In the genomic region with DNA sequence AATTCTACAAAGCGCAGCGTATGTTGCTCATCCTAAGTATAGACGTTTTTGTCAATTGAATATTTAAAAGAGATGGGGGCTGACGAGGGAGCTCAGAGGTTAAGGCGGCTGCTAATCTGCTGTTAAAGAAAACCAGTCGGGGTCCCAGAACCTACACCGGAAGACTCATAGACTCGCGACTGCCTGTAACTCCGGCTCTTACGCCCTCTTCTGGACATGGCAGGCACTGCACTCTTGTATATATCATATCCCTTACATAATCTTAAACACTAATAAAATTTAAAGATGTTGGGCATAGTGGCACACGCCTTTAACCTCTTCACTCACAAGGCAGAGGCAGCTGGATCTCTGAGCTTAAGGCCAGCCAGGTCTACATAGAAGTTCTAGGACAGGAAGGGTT, we compare ENCODE assay signal across 13 mouse cellular contexts. TPM values are rescaled to one million over a fixed set of nuclear protein-coding genes. Genes with fewer than 3 reads are reported as not detected.
A peak's percentile ranks its signal among the peaks of the same experiment; 100 is the strongest.
DNase-seq lines count a peak whose midpoint lies in the region; ATAC-seq and TF ChIP-seq lines count a peak whose summit lies in the region.
"Had no signal": no experiment of that assay in that cellular context is flagged by ENCODE, and none has a peak within 500 bp of the region (broad histone marks: within the 10 kb centered on the region; RNA-seq: fewer than 3 reads in every experiment).

No protein-coding gene starts in this region.

- no peaks in the 10 kb centered on the region for H3K36me3 ChIP-seq in kidney, postnatal 0 days (ENCODE audit: insufficient read depth, low read length)
- H3K36me3 ChIP-seq in kidney, embryonic 14.5 days (ENCODE audit: control insufficient read depth, insufficient read depth, low read length) = no peaks in the 10 kb centered on the region
- no peaks in the 10 kb centered on the region for H3K36me3 ChIP-seq in forebrain, embryonic 11.5 days (ENCODE audit: control insufficient read depth, insufficient read depth, low read length)
- H3K36me3 ChIP-seq: embryonic facial prominence, embryonic 13.5 days; heart, embryonic 15.5 days; limb, embryonic 13.5 days had no signal

- no peak overlapping the region for H3K9ac ChIP-seq in kidney, postnatal 0 days (ENCODE audit: low read depth, low read length)
- no peak overlapping the region for H3K9ac ChIP-seq in kidney, embryonic 14.5 days (ENCODE audit: low read depth, low read length)
- H3K9ac ChIP-seq in forebrain, embryonic 11.5 days (ENCODE audit: low read length) = no peak overlapping the region
- H3K9ac ChIP-seq: embryonic facial prominence, embryonic 13.5 days; heart, embryonic 15.5 days; limb, embryonic 13.5 days had no signal

- H3K27ac ChIP-seq in kidney, postnatal 0 days = no peak overlapping the region
- no peak overlapping the region for H3K27ac ChIP-seq in kidney, embryonic 14.5 days (ENCODE audit: low read depth, low read length)
- H3K27ac ChIP-seq in forebrain, embryonic 11.5 days (ENCODE audit: low read depth, low read length) = no peak overlapping the region
- H3K27ac ChIP-seq: embryonic facial prominence, embryonic 13.5 days; heart, embryonic 15.5 days; limb, embryonic 13.5 days had no signal

- no peak for ATAC-seq in kidney, postnatal 0 days (replicated peaks; ENCODE audit: low FRiP score, low read depth)
- ATAC-seq in kidney, embryonic 14.5 days (ENCODE audit: low FRiP score, low TSS enrichment) = no peak
- ATAC-seq in forebrain, embryonic 11.5 days (replicated peaks; ENCODE audit: low FRiP score) = no peak

- H3K4me1 ChIP-seq in kidney, postnatal 0 days (replicated peaks; ENCODE audit: insufficient read depth, low read length) = no peaks in the 10 kb centered on the region
- no peaks in the 10 kb centered on the region for H3K4me1 ChIP-seq in kidney, embryonic 14.5 days (ENCODE audit: control insufficient read depth, insufficient read depth, low read length)
- no peaks in the 10 kb centered on the region for H3K4me1 ChIP-seq in forebrain, embryonic 11.5 days (replicated peaks; ENCODE audit: control insufficient read depth, insufficient read depth, low read length)
- H3K4me1 ChIP-seq: embryonic facial prominence, embryonic 13.5 days; limb, embryonic 13.5 days had no signal

- no peaks in the 10 kb centered on the region for H3K9me3 ChIP-seq in kidney, postnatal 0 days (replicated peaks; ENCODE audit: low read length)
- no peaks in the 10 kb centered on the region for H3K9me3 ChIP-seq in kidney, embryonic 14.5 days (ENCODE audit: control insufficient read depth, low read length)
- no peaks in the 10 kb centered on the region for H3K9me3 ChIP-seq in forebrain, embryonic 11.5 days (ENCODE audit: control insufficient read depth, low read length)
- H3K9me3 ChIP-seq: embryonic facial prominence, embryonic 13.5 days; heart, embryonic 15.5 days; limb, embryonic 13.5 days had no signal

- TF ChIP-seq CTCF in kidney, postnatal 0 days (IDR thresholded peaks at IDR 0.05; ENCODE audit: low read depth) = peak; percentile 54
- TF ChIP-seq CTCF in brain, embryonic 14.5 days (IDR thresholded peaks at IDR 0.05; ENCODE audit: borderline replicate concordance, extremely low read depth, insufficient read depth, insufficient read length) = peak; percentile 44

- H3K4me2 ChIP-seq in kidney, postnatal 0 days (ENCODE audit: low read length) = no peak overlapping the region
- no peak overlapping the region for H3K4me2 ChIP-seq in kidney, embryonic 14.5 days (replicated peaks; ENCODE audit: low read depth, low read length)
- H3K4me2 ChIP-seq in forebrain, embryonic 11.5 days (ENCODE audit: low read depth, low read length, severe bottlenecking) = no peak overlapping the region
- H3K4me2 ChIP-seq: embryonic facial prominence, embryonic 13.5 days; heart, embryonic 15.5 days; limb, embryonic 13.5 days had no signal

- H3K4me3 ChIP-seq in kidney, postnatal 0 days (replicated peaks; ENCODE audit: low read depth, low read length) = no peak overlapping the region
- no peak overlapping the region for H3K4me3 ChIP-seq in kidney, embryonic 14.5 days (ENCODE audit: low read length)
- no peak overlapping the region for H3K4me3 ChIP-seq in forebrain, embryonic 11.5 days (ENCODE audit: low read depth, low read length)
- H3K4me3 ChIP-seq: embryonic facial prominence, embryonic 13.5 days; heart, embryonic 15.5 days; limb, embryonic 13.5 days had no signal

- WGBS in kidney, postnatal 0 days = 54% methylated on average over 12 of the region's 12 CpGs
- 49% methylated on average over 12 of the region's 12 CpGs for WGBS in kidney, embryonic 14.5 days
- 49% methylated on average over 12 of the region's 12 CpGs for WGBS in forebrain, embryonic 11.5 days

- no peaks in the 10 kb centered on the region for H3K27me3 ChIP-seq in kidney, postnatal 0 days (ENCODE audit: insufficient read depth, low read length)
- 0 out of 2 replicates have a peak, but pooled peaks cover 2% of the 10 kb centered on the region for H3K27me3 ChIP-seq in kidney, embryonic 14.5 days (ENCODE audit: control insufficient read depth, insufficient read depth, low read length)
- 0 out of 2 replicates have a peak, but pooled peaks cover 2% of the 10 kb centered on the region for H3K27me3 ChIP-seq in forebrain, embryonic 11.5 days (ENCODE audit: control insufficient read depth, insufficient read depth, low read length)

- DNase-seq in kidney, postnatal 0 days (ENCODE audit: low spot score) = no peak
- no peak for DNase-seq in kidney, adult 8-10 months
- DNase-seq in 3T3-L1 (ENCODE audit: low read depth, low spot score) = peak; percentile 10
- DNase-seq in CD4-positive helper T cell, adult 2 months (ENCODE audit: low read depth, low spot score) = peak; percentile 14
- no peak for DNase-seq in brain, embryonic 14.5 days (ENCODE audit: low read depth)
- no peak for DNase-seq in urinary bladder, adult 18-20 months (ENCODE audit: low spot score in 2 of 2)
- DNase-seq in forebrain, embryonic 11.5 days (ENCODE audit: low spot score) = no peak
- DNase-seq: cerebellum, adult 11-12 months; layer of hippocampus, adult 9-11 months had no signal

- no peak for TF ChIP-seq POLR2A in brain, embryonic 14.5 days (IDR thresholded peaks at IDR 0.05; ENCODE audit: borderline replicate concordance, extremely low read depth, insufficient read depth, insufficient read length, poor library complexity, severe bottlenecking)

RNA-seq across cellular contexts. Expression of a gene that starts 6.3 kb away (rescaled TPM):
- 1.3 and 1.4 TPM in 2 replicates for polyA plus RNA-seq in kidney, postnatal 0 days (2015; fragmentation: Nextera tagmentation; extraction: Ambion mirVana)
- 10.0 and 24.6 TPM in 2 replicates for polyA plus RNA-seq in brain, embryonic 14.5 days (2012; rRNA removed)
- 0.99 and 1.9 TPM in 2 replicates for polyA plus RNA-seq in kidney, embryonic 14.5 days (2014; fragmentation: Nextera tagmentation; extraction: Ambion mirVana)
- polyA plus RNA-seq in forebrain, embryonic 11.5 days (2014; fragmentation: Nextera tagmentation; extraction: Ambion mirVana) = 3.0 and 3.9 TPM in 2 replicates

Comparison
In these comparisons a context has a peak if more than half of its experiments do, and no peak if none do; other contexts are left out.
1. DNase-seq: peak in 3T3-L1 (single experiment) and CD4-positive helper T cell, adult 2 months (single experiment); none in kidney, postnatal 0 days (single experiment), kidney, adult 8-10 months (0 of 2), brain, embryonic 14.5 days (single experiment), urinary bladder, adult 18-20 months (0 of 2) and forebrain, embryonic 11.5 days (single experiment).